Mouse (Mus musculus) fibroblast of lung, adult 2 months (primary cell): ENCODE results near the gene Wfdc8.
"Not testable (repeated sequence)": the region's sequence is repeated elsewhere in the genome, so short reads cannot be mapped to it uniquely, and the experiment has no call there.

ENCODE experiments used
- DNase-seq: peaks from one replicate; pipeline ENCODE4 v3.0.0-alpha.2; 2011; ENCODE audit warnings: low read depth

The Wfdc8 gene

DNA sequence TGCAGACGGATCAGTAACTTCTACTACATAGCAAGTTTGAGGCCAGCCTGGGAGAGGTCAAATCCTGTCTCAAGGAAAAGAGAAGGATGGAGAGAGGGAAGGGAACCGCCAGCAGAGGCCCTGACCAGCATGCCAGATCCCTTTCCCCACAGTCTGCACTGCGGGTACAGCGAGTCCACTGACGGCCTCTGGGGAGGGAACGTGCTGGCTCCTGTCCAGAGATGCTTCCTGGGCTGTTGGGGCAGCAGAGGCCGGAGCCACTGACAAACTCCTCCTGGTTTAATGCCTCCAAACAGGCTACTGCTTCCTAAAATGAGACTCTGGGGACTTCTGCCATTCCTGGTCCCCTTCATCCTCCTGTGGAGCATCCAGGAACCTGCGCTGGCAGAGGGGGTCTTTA, at the start of gene Wfdc8, which contains the start of gene Wfdc6b:
Gene Wfdc8, minus strand, starts transcription at position 156 of the 400 bp plus-strand sequence.
Gene Wfdc6b, plus strand, starts transcription at position 52 of the 400 bp plus-strand sequence.
- not testable (repeated sequence) for DNase-seq

GRCm38 (mm10) chr2:164656483-164656882, 43.1 kb upstream of the Wfdc8 start, which contains the start of gene Wfdc9:
TSS of gene Wfdc9 (minus strand) at chr2:164656583.
- no peak for DNase-seq

GRCm38 (mm10) chr2:164655858-164656257, 42.4 kb upstream of the Wfdc8 start, which contains the start of gene Wfdc10:
TSS of gene Wfdc10 (plus strand) at chr2:164656046.
- no peak for DNase-seq

DNA sequence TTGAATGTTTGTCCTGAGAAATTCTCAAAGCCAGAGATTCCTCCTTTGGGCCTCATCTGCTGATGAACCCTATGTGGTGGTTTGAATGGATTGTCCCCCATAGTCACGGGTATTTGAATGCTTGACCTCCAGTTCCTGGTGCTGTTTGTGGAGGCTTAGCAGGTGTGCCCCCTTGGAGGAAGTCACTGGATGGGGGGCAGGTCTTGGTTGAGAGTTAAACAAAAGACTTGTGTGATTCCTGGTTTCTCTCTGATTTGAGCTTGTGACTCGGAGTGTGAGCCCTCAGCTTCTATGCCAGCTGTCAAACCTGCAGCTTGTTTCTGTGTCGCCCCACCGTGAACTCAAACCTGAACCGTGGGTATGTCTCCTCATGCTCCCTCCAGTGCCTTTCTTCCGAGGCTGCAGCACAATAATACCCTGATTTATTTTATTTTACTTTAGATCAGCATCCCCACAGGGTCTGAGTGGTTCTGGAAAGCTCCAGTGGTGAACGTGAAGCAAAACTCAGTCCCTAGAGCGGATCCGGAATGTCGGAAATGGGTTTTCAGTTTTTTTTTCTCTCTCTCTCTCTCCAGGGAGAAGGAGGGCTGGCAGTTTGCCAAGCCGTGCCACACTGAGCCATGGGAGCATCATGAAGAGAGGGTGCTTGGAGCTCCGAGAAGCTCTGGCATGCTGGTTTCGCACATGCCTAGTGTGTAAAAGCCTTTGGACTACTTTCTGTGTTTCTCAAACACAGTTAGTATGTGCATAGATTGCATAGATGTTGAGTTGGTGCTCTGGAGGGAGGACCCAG, 28.7 kb upstream of the Wfdc8 start:
- DNase-seq: no peak

DNA sequence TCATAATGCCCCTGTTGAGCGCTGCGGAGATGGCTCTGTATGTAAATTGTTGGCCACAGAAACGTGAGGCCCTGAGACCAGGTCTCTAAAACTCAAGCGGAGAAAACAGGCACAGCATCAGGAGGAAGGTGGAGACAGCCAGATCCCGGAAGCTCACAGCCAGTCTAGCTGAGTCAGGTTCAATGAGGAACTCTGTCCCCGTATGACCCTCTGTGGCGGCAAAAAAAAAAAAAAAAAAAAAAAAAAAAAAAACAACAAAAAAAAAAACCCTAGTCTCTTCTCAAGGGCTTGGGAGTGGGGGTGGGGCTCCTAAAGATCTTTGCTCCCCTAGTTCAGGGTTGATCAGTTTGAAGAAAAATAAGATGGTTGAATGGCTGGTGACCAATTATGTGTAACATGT, 27.7 kb upstream of the Wfdc8 start:
- DNase-seq: no peak

- DNase-seq: no peak
Measured at GRCm38 (mm10) chr2:164638696-164639095, 25.3 kb upstream of the Wfdc8 start, which contains the start of gene Wfdc16. TSS of gene Wfdc16 (minus strand) at chr2:164638796.

GRCm38 (mm10) chr2:164635266-164635665, 21.8 kb upstream of the Wfdc8 start:
- no peak for DNase-seq

DNA sequence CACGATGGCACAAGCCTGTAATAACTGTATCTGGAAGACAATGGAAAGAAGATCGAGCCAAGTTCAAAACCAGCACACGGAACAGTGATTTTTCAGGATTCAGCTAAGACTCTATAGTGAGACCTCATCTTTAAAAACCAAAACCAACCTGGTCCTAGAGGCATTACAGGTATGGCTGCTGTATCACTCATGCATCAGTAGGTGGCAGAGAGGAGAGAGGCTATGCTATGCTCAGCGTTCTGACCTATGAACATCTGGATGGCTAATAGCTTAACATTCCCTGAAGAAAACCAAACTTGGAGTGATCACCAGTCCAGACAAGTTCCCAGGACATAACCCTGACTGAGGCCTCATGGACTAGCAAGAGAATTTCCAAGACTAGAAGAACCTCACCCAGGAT, 8.3 kb upstream of the Wfdc8 start:
- no peak for DNase-seq

DNA sequence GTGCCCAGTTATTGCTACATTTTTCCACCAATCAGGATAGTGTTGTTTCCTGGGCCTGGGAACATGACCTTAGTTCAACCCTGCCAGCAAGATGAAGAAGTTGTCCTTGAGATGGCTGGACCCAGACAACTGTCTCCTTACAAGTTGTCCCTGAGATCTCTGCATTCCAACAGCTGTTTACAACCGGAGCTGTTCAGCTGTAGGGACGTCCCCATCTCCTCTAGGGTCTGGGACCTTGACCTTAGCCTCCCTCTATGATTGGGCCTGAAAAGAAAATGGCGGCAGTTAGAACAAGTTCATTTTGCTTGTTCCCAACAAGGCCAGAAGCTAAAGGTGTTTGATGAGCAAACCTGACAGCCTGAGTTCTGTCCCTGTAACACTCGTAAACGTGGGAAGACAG, 5.6 kb upstream of the Wfdc8 start:
- no peak for DNase-seq

- DNase-seq: no peak
Measured at GRCm38 (mm10) chr2:164615386-164615785, 2.0 kb upstream of the Wfdc8 start.

DNA sequence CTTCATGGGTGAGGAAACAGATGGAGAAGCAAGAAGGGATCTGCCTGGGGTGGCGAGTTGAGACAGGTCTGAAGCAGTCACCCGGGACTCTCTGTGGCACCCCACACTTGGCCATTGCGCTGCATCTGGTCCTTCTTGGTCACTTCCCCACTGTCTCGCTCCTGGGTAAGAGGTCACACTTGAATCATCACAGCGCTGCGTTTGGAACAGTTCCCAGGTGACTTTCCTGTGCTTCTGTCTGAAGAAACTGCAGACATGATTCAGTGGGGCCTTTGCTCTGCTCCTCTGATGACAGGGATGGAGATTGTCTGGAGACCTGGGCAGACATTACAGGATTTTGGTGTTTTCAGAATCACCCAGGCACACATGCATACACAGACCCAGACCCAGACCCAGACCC, 4.6 kb downstream of the Wfdc8 start:
- DNase-seq: no peak

DNA sequence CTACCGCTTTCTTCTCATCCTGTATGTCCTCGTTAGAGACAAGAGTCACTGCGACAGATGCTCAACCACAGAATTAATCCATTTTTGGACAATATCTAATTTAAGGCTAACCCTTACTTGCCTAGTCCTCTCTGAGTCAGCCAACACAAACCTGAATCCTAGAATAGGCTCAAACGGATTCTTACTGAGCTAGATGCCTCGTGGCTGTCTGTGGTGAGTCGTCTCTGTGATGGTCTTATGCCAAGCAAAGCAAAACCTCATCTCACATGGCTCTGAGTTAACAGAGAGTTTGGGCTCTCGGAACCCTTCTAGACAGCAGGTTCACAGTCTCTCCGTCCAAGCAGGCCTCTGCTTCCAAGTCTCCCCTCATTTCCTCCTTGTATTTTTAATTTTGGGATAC, 9.0 kb downstream of the Wfdc8 start:
- peak; percentile 56 for DNase-seq

DNA sequence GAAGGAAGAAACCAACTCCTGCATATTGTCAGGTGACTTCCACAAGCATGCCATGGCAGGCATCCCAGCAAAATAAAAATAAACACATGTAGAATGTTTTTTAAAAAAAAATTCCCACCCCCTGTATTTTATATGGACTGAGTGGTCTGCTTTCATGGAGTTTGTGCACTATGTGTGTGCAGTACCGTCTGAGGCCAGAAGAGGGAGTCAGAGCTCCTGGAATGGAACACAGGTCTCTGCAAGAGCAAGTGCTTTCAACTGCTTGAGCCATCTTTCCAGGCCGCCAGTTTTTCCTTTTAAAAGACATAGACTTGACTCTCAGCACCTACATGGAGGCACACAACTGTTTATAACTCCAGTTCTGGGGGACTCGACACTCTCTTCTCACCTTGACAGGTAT, 9.9 kb downstream of the Wfdc8 start:
- DNase-seq: no peak

- DNase-seq: no peak
Measured at GRCm38 (mm10) chr2:164600179-164600578, 13.2 kb downstream of the Wfdc8 start.

DNA sequence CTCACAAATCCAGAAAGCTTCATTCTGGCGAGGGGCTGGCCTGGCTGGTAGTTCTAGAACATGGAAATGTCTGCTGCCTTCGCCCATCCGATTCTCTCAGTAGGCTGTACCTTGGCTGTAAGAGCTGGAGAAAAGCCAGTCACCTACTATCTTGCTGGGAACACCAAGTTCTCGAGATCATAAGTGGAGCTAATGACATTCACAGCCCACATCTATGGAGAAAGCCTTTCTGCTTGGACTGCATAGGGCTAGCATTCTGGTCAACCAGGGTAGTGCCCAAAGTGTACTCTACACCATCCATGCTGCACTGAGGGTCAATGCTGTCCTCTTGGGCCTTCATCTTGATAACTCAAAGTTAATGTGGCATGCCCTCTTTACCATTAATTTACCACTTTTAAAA, 19.9 kb downstream of the Wfdc8 start, which contains the start of gene Eppin:
Gene Eppin, minus strand, starts transcription at position 101 of the 400 bp plus-strand sequence.
- DNase-seq: no peak

DNA sequence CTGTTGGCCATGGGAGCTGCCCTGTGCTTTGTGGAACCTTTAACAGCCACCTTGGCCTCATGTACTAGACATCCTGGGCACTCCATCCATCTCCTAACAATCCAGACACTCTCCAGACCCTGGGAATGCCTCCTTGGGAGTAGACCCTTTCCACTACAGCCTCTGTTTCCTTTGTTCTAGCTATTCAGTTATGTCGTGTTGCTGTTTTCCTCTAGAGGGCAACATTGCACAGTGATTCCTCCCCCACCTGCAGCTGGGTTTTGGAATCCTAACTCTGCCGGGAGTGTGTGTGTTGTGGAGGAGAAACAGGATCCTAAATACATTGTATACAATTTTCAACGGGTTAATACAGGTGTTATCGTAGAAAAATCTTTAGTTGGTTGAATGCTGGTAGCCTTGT, 21.4 kb downstream of the Wfdc8 start:
- DNase-seq: peak; percentile 11

GRCm38 (mm10) chr2:164585025-164585725, 28.3 kb downstream of the Wfdc8 start, which contains the start of gene Wfdc6a:
TSS of gene Wfdc6a (minus strand) at chr2:164585447.
- DNase-seq: not testable (repeated sequence)

- DNase-seq: not testable (repeated sequence)
Measured at GRCm38 (mm10) chr2:164573359-164573758, 40.1 kb downstream of the Wfdc8 start, which contains the start of gene Spint3. TSS of gene Spint3 (minus strand) at chr2:164573459.

GRCm38 (mm10) chr2:164567460-164567859, 46.0 kb downstream of the Wfdc8 start:
- DNase-seq: no peak

GRCm38 (mm10) chr2:164566997-164567396, 46.4 kb downstream of the Wfdc8 start:
- DNase-seq: no peak

DNA sequence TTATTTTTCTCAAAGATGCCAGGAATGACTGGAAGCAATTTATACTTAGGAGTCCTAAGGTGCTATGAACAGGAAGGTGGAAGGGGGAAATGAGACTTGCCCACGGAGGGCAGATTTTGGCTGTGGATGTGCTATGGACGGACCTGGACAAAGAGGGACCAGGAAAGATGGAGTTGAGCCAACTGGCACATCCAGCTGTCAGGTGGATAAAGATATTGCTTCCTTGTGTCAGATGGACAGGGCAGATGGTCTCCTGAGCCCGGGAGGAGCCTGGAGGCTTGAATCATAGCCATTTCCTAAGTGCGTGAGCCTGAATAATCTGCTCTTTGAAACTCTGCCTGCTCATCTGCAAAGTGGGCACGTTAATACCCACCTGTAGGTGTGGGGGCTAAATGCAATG, 49.1 kb downstream of the Wfdc8 start:
- no peak for DNase-seq

- DNase-seq: no peak
Measured at GRCm38 (mm10) chr2:164563339-164564038, 49.9 kb downstream of the Wfdc8 start.
